11 mouse cellular contexts compared by ENCODE assay signal in the genomic region with DNA sequence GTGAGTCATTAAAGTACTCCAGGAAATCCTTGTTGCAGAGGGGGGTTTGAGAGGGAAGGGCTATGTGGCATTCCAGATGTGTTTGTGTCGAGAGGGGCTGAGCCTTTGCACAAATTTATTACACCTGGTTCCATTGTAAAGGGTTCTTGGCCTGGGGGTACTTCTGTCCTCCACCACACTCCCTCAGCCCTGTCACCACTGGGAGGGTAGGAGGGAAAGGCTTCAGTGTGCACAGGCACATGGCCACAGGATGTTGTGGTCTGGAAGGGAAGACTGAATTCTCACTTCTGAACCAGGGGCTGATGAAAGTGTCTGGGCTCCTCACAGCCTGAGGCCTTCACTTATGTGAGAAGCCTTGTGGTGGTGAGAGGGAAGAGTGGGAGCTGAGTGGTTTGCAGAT.
DNase-seq lines count a peak whose midpoint lies in the region; ATAC-seq lines count a peak whose summit lies in the region.
"Had no signal": no experiment of that assay in that cellular context is flagged by ENCODE, and none has a peak within 500 bp of the region (broad histone marks: within the 10 kb centered on the region; RNA-seq: fewer than 3 reads in every experiment).

No protein-coding gene starts in this region.

- H3K27ac ChIP-seq in intestine, embryonic 14.5 days (ENCODE audit: low read depth), result peak overlapping the region; percentile 16; the same call in 1 of the 2 replicates
- H3K27ac ChIP-seq in intestine, embryonic 16.5 days (ENCODE audit: low read length), result no peak overlapping the region
- peak overlapping the region; percentile 44 for H3K27ac ChIP-seq in embryonic facial prominence, embryonic 13.5 days
- peak overlapping the region; percentile 59 for H3K27ac ChIP-seq in limb, embryonic 15.5 days
- H3K27ac ChIP-seq: intestine, embryonic 15.5 days; liver, embryonic 14.5 days had no signal

- H3K27me3 ChIP-seq in intestine, embryonic 14.5 days (replicated peaks; ENCODE audit: control insufficient read depth, insufficient read depth, low read length), result no peaks in the 10 kb centered on the region
- no peaks in the 10 kb centered on the region for H3K27me3 ChIP-seq in intestine, embryonic 16.5 days (replicated peaks; ENCODE audit: control insufficient read depth, insufficient read depth, low read length)
- H3K27me3 ChIP-seq in embryonic facial prominence, embryonic 13.5 days, result no peaks in the 10 kb centered on the region; the same call in 1 of the 2 replicates
- H3K27me3 ChIP-seq in limb, embryonic 15.5 days, result no peaks in the 10 kb centered on the region
- H3K27me3 ChIP-seq: intestine, embryonic 15.5 days had no signal

- no peaks in the 10 kb centered on the region for H3K4me1 ChIP-seq in intestine, embryonic 14.5 days (replicated peaks; ENCODE audit: control insufficient read depth, insufficient read depth, low read length)
- H3K4me1 ChIP-seq in intestine, embryonic 16.5 days (ENCODE audit: control insufficient read depth, insufficient read depth, low read length), result 0 out of 2 replicates have a peak, but pooled peaks cover 3% of the 10 kb centered on the region
- H3K4me1 ChIP-seq in embryonic facial prominence, embryonic 13.5 days, result peaks cover 22% of the 10 kb centered on the region
- H3K4me1 ChIP-seq in limb, embryonic 15.5 days, result peaks cover 18% of the 10 kb centered on the region
- H3K4me1 ChIP-seq: intestine, embryonic 15.5 days had no signal

- H3K36me3 ChIP-seq in intestine, embryonic 14.5 days (ENCODE audit: control insufficient read depth, insufficient read depth, low read length), result no peaks in the 10 kb centered on the region
- H3K36me3 ChIP-seq in intestine, embryonic 16.5 days (ENCODE audit: control insufficient read depth, insufficient read depth, low read length), result no peaks in the 10 kb centered on the region
- no peaks in the 10 kb centered on the region for H3K36me3 ChIP-seq in embryonic facial prominence, embryonic 13.5 days
- no peaks in the 10 kb centered on the region for H3K36me3 ChIP-seq in limb, embryonic 15.5 days
- H3K36me3 ChIP-seq: intestine, embryonic 15.5 days had no signal

- H3K9me3 ChIP-seq in intestine, embryonic 14.5 days (ENCODE audit: control insufficient read depth, low read length), result no peaks in the 10 kb centered on the region
- H3K9me3 ChIP-seq in intestine, embryonic 16.5 days (ENCODE audit: control insufficient read depth, low read length), result no peaks in the 10 kb centered on the region
- no peaks in the 10 kb centered on the region for H3K9me3 ChIP-seq in embryonic facial prominence, embryonic 13.5 days
- H3K9me3 ChIP-seq in limb, embryonic 15.5 days, result no peaks in the 10 kb centered on the region
- H3K9me3 ChIP-seq: intestine, embryonic 15.5 days had no signal

- no peak overlapping the region for H3K9ac ChIP-seq in intestine, embryonic 14.5 days (ENCODE audit: low read length)
- H3K9ac ChIP-seq in intestine, embryonic 16.5 days (ENCODE audit: low read depth, low read length), result no peak overlapping the region
- H3K9ac ChIP-seq in embryonic facial prominence, embryonic 13.5 days, result no peak overlapping the region
- no peak overlapping the region for H3K9ac ChIP-seq in limb, embryonic 15.5 days
- H3K9ac ChIP-seq: intestine, embryonic 15.5 days; liver, embryonic 14.5 days had no signal

- ATAC-seq in intestine, embryonic 14.5 days (replicated peaks; ENCODE audit: low FRiP score, low TSS enrichment, low read depth), result peak; percentile 36; the same call in 1 of the 2 replicates
- ATAC-seq in intestine, embryonic 16.5 days, result no peak
- ATAC-seq in embryonic facial prominence, embryonic 13.5 days (ENCODE audit: insufficient number of reproducible peaks, insufficient read depth, low FRiP score, low TSS enrichment, low read depth), result peak; percentile 71; the same call in 1 of the 2 replicates
- peak; percentile 73 for ATAC-seq in limb, embryonic 15.5 days (ENCODE audit: insufficient number of reproducible peaks, low FRiP score, low TSS enrichment, low read depth)
- ATAC-seq in monocyte, adult 5-6 weeks (replicated peaks; ENCODE audit: insufficient number of reproducible peaks, low FRiP score, low TSS enrichment, poor library complexity, severe bottlenecking), result no peak

- no peak overlapping the region for H3K4me3 ChIP-seq in intestine, embryonic 14.5 days (ENCODE audit: low read depth, low read length)
- H3K4me3 ChIP-seq in intestine, embryonic 16.5 days (ENCODE audit: low read length), result no peak overlapping the region
- H3K4me3 ChIP-seq in embryonic facial prominence, embryonic 13.5 days, result no peak overlapping the region
- no peak overlapping the region for H3K4me3 ChIP-seq in limb, embryonic 15.5 days
- H3K4me3 ChIP-seq: intestine, embryonic 15.5 days had no signal

- no peak overlapping the region for H3K4me2 ChIP-seq in intestine, embryonic 14.5 days (ENCODE audit: low read length)
- H3K4me2 ChIP-seq in intestine, embryonic 16.5 days (ENCODE audit: low read depth, low read length), result no peak overlapping the region
- no peak overlapping the region for H3K4me2 ChIP-seq in embryonic facial prominence, embryonic 13.5 days
- no peak overlapping the region for H3K4me2 ChIP-seq in limb, embryonic 15.5 days
- H3K4me2 ChIP-seq: intestine, embryonic 15.5 days had no signal

- 35% methylated on average over 1 of the region's 1 CpGs for WGBS in intestine, embryonic 14.5 days
- 43% methylated on average over 1 of the region's 1 CpGs for WGBS in intestine, embryonic 16.5 days
- WGBS in embryonic facial prominence, embryonic 13.5 days, result 6% methylated on average over 1 of the region's 1 CpGs
- 13% methylated on average over 1 of the region's 1 CpGs for WGBS in limb, embryonic 15.5 days

- no peak for DNase-seq in intestine, embryonic 14.5 days (ENCODE audit: low spot score)
- peak; percentile 84 for DNase-seq in 416B (ENCODE audit: low read depth)
- DNase-seq in ovary, postnatal 10 days (ENCODE audit: low spot score), result no peak
- no peak for DNase-seq in adrenal gland, postnatal 4 days (ENCODE audit: low spot score in 2 of 2)
- DNase-seq: right cerebral cortex, adult 18-20 months had no signal

Comparison
In these comparisons a context has a peak if more than half of its experiments do, and no peak if none do; other contexts are left out.
1. ATAC-seq: peak in intestine, embryonic 14.5 days (single experiment), embryonic facial prominence, embryonic 13.5 days (single experiment) and limb, embryonic 15.5 days (single experiment); none in intestine, embryonic 16.5 days (single experiment) and monocyte, adult 5-6 weeks (single experiment).